Mouse (Mus musculus) G1E-ER4 (cell line): Measurements from ENCODE around the gene B830017H08Rik. TPM values are rescaled to one million over a fixed set of nuclear protein-coding genes. Genes with fewer than 3 reads are reported as not detected.

Experiments
- GATA1 ChIP-seq: IDR thresholded peaks from one replicate; pipeline ENCODE4 v1.8.0; 2012; ENCODE audit warnings: low read length, inconsistent platforms
- polyA plus RNA-seq: library from polyadenylated mRNA; stranded (reverse); fragments of >175 nt; gene quantifications from 2 replicates; pipeline ENCODE4 v1.2.3, GENCODE M21; 2012

Gene B830017H08Rik
- polyA plus RNA-seq: not detected in 2 replicates

DNA sequence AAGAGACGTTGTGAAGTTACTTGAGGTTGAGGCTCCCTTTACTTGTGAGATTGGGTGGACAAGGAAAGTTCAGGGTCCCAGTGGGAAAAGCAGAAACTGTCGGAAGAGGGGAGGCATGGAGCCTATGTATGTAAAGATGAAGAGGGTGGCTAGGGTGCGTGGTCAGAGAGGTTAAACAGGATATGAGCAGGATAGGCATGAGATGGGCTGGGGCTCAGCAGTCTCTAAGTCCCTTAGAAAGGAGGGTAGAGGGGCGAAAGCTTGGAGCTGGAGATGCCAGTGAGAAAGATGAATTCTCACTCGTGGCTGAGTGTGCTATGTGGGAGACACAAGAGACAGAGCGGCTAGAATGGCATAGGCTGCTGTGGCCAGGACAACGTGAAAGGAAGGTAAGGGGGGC lies at the start of gene B830017H08Rik:
TSS of gene B830017H08Rik (plus strand) at position 301 of the 400 bp plus-strand sequence.
- TF ChIP-seq GATA1: no peak

DNA sequence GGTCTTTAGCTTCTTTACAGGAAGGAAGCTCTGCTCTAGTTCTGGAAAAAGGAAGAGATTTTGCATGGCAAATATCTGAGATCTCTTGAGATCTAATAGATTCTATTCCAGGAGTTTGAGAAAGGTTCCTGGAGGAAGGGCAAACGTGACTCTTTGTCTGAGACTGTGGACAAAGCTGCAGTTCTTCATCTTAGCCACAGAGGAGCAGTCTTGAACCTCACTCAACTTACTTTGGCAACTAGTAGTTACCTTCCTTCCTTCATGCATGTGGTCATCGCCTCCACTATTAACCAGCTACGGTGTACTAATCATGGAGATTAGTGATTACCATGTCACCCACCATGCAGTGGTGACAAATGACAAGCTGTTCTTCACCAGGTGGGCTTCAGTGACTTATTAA lies 47.6 kb upstream of the B830017H08Rik start:
- no peak for TF ChIP-seq GATA1

DNA sequence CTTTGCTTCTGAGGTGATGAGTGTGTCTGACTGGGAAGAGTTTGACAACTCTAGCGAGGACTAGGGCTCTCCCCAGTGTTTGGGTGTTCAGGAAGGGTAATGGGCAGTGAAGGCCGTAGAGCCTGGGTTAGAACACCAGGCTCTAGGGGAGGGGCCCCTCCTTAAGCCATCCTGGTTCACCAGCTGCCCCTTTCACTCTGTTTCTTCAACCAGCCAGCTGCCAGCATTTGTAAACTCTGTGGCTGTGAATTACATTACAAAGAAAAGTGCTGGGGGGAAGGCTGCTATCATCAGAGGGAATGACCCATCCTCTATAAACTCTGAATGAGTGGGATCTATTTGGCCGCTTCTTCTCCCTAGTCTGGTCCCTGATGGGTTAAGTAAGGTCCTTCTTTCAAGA lies 40.2 kb upstream of the B830017H08Rik start:
- TF ChIP-seq GATA1: no peak

DNA sequence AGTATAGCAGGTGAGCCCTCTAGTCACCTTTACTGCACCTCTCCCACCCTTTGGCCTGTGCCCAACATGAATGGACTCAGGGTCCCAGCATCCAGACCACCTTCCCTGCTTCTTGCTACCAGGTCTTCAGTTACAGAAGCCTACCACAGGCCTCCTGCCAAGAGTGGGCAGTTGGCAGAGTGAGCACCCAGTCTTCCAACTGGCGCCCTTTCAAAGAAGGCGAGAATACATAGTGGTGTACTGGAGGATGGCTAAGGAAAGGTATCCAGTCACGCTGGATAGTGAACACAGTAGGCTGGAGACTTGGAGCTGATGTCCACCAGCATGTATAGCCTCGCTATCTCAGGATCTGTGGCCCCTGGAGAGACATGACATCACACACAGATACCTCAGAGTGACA lies 38.9 kb upstream of the B830017H08Rik start:
- no peak for TF ChIP-seq GATA1

DNA sequence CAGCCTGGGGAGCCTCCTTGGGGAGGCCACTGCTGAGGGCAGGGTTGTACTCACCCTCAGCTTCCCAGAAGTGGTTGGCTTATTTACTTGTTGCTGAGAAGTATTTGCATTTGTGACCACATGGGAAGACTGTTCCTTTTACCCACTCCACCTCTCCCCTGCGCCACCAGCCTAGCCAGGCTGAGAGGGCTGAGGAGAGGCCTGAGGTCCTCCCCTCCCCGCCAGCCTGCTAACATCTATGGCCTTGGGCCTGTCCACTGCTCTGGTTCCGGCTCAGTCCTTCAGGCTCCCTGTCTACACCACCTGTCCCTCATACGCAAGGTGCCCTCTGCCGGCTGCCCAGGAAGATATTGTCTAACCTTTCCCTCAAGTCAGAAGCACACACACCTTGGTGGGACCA lies 37.3 kb upstream of the B830017H08Rik start:
- TF ChIP-seq GATA1: no peak

DNA sequence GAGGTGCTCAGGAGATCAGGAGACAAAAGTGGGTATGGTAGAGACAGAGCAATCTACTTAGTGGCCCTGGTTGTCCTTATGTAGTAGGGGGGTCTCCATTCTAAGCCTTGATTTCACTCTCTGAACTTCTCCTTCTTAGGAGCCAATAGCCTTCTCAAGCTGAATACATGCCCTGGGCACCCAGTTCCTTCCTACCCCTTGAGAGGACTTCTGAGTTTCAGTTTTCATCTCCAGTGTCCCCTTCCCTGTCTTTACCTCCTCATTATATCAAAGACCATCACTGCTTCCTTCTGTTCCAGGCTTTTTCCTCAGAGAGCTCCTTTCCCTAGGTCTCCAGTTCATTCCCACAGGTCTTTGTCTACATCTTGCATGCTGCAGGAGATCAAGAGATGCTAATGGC lies 36.4 kb upstream of the B830017H08Rik start:
- TF ChIP-seq GATA1: no peak

DNA sequence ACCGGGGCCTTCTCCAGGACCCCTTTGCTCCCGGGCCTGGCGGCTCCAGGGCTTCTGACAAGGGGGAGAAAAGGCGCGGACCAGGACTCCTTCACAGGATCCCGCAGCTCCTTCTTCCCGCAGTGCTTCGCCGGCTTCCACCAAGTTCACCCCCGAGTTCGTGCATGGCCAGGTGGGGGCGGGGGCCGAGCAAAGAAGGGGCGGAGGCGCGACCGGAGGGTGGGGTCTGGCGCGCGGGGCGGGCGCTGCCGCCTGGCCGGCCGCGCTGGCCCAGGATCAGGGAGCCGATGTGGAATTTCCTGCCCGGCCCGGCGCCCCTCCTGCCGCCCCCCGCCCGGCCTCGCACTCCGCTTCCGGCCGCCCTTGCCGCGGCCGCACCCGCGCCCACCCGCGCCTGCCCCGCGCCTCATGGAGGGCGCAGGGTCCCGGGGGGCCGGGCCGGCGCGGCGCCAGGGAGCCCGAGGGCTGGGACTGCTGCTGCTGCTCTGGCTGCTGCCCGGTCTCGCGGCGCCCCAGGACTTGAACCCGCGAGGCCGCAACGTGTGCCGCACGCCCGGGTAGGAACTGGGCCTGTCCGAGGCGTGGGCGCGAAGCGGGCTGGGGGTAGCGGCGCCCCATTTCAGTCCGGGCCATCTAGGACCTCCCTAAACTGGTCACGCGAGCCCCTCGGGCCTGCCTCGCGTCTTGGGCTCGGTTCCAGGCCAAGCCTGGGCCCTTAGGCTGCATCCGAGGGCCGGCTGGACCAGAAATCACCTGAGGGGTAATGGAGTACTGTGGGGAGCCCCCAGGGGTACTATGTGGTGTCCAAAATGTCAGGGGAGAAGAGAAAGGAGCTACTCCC lies 35.7 kb upstream of the B830017H08Rik start, which contains the start of gene Scarf2:
TSS of gene Scarf2 (plus strand) at position 312 of the 841 bp plus-strand sequence.
- no peak for TF ChIP-seq GATA1

DNA sequence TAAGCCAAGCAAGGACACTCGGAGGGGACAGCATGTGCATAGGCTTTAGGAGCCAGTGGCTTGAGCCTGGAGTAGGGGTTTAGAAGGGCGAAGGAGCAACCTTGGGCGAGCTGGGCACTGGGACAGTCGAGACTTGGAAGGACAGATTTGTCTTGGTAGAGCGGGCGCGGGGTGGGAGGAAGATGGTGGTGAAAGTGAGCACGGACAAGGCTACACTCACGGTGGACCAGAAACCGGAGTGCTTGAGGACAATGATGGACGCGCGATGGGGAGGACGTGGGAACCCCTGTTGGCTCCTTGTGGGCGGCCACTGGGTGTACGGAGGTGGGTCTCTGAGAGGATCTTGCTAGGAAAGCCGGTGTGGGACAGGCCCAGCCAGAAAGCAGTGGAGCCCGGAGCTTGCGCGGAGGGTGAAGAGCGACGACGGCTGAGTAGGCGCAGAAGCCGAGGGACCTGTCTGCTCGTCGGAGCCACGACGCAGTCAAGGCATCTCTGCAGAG lies 35.1 kb upstream of the B830017H08Rik start:
- no peak for TF ChIP-seq GATA1

DNA sequence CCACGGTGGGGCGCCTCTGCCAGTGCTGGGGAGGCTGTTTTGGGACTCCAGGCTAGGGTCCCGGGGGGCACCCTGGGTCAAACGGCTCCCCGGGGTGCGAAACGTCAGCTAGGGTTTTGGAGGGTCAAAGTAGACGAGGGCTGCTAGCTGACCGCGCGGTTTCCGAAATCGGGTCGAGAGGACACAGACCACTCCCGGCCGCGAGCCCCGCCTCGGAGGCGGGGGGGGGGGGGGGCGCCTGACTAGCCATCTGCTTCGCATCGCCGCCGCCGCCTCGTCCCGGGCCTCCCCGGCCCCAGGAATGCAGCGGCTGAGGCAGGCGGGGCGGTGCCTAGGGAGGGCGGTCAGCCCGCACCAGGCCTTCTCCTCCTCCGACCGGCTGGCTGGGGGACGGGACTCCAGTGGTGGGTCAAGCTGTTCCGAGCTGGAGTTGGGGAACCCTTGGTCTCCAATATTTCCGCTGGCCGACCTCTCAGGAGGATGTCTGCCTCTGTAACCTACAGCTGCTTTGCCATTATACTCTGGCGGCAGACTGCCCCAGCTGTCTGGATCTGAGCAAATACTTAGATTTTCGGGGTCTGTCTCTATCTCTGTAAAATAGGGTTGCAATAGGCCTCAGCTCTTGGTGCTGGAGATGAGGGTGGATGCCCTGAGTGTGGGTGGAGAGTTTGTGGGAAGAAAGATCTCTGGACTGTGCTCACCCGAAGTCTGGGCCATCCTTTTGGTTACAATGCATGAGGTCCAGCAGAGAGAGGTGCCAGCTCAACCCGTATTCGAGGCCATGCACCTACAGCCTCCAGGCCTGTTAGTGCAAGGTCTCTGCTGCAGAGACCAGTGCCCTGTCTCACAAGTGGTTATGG lies 34.4 kb upstream of the B830017H08Rik start:
- no peak for TF ChIP-seq GATA1

DNA sequence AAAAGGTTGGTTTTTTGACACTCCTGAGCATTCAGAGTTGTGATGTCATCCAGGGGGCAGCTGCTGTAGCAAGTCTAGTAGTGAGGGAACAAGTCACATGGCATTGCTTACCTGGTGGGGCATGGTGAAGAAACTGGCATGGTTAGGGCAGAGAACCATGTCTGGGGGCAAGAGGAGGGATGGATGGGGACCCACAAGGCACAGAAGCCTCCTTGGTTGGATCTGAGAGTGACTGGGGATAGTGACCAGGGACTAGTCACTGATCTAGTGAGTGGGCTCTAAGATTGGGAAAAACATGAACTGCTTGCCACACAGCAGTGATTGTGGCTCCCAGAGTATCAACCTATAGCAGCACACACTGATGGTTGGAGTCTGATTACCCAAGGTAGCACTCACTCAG lies 33.3 kb upstream of the B830017H08Rik start:
- no peak for TF ChIP-seq GATA1

DNA sequence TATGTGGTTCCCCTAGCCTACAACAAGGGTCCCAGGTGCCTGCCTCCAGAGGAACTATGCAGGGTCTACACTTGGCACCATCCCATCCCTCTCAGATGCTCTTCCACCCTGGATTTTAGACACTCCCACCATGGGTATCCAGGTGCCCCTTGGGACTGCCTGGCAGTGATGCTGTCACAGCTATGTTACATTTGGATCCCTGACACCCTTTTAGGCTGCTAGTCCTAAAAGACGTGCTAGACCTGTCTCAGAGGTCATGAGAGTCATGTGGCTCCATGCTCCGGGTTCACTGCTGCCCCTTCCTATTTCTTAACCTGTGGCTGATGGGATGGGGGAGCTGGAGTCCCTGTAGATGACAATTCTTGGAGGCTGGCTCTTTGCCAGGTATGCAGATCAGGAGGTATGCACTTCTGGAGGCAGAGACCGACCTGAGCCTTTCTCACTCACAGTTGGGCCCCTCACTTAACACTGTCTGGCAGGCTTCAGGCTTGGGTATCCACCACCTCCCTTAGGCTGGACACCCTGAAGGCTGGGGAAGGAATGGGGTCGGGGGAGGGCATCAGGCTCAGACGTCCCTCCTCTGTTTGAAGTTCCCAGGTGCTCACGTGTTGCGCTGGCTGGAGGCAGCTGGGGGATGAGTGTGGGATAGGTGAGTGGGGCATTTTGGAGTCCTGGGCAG lies 31.0 kb upstream of the B830017H08Rik start:
- no peak for TF ChIP-seq GATA1

DNA sequence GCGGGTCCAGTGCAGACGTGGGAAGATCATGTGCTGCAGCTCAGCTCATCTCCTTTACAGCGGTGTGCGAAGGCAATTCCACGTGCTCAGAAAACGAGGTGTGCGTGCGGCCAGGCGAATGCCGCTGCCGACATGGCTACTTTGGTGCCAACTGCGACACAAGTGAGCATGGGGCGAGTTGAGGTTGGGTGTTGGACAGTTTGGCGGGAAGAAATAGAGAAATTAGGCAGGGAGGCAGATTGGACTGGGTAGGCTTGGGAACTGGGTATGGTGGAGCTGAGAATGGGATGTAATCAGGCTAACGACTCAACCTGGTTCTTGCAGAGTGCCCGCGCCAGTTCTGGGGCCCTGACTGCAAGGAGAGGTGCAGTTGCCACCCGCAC lies 30.5 kb upstream of the B830017H08Rik start:
- TF ChIP-seq GATA1: no peak

DNA sequence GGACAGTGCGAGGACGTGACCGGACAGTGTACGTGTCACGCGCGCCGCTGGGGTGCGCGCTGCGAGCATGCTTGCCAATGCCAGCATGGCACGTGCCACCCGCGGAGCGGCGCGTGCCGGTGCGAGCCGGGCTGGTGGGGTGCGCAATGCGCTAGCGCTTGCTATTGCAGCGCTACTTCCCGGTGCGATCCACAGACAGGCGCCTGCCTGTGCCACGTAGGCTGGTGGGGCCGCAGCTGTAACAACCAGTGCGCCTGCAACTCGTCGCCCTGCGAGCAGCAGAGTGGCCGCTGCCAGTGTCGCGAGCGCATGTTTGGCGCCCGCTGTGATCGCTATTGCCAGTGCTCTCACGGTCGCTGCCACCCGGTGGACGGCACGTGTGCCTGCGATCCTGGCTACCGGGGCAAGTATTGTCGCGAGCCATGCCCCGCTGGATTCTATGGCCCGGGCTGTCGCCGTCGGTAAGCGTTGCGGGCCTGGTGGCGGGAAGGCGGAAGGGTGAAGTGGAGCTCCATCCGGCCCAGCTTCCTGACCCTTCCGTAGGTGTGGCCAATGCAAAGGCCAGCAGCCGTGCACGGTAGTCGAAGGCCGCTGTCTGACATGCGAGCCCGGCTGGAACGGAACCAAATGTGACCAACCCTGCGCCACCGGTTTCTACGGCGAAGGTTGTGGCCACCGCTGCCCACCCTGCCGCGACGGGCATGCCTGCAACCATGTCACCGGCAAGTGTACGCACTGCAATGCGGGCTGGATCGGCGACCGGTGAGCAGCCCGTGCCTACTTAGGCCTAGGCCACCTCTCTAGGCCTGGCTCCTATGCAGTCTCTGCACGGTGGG lies 29.9 kb upstream of the B830017H08Rik start:
- no peak for TF ChIP-seq GATA1

DNA sequence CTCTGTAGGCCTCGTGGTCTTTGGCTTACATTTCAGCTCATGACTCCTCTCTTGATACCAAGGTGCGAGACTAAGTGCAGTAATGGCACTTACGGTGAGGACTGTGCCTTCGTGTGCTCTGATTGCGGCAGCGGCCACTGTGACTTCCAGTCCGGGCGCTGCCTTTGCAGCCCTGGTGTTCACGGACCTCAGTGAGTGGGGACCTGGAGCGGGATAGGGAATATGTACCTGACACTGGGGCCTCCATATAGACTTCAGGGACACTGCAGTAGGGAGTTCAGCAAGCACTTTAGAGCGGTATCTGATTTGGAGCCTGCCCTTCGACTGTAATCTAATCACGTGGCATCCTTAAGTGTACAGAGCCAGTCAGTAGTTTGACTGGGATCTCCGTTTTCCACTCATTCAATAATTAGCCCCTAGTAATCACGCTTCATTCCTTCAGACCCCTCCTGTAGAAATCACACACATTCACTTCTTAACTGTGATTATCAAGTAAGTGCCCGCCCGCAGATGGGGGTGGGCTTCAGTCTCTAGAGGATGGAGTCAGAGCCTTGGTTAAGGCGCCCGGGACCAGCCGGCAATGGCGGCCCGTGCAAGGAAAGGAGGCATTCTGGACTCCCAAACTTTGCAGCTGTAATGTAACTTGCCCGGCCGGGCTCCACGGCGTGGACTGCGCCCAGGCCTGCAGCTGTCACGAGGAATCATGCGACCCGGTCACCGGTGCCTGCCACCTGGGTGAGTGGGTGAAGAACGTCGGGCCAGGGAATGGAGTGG lies 29.1 kb upstream of the B830017H08Rik start:
- no peak for TF ChIP-seq GATA1
